Mouse (Mus musculus) midbrain, embryonic 15.5 days (tissue): ENCODE measurements at regions not wholly inside any gene's neighbourhood (a gene's known extent, or its start where the extent isn't known, plus 50 kb on each side); places are given as distances from the start of the nearest gene placed in this dataset.

ENCODE experiments used
- ATAC-seq: fragments of 200-750 bp; cut with Nextera tagmentation; replicated peaks from 2 replicates; pipeline ENCODE4 v1.8.0; 2017; ENCODE audit warnings: moderate TSS enrichment
- H3K27ac ChIP-seq: fragments of 300-500 bp; sonication (generic); 2 replicates; pipeline ENCODE4 v1.5.1; 2015; ENCODE audit warnings: mild to moderate bottlenecking, inconsistent platforms
- H3K27me3 ChIP-seq: fragments of 300-500 bp; sonication (generic); replicated peaks from 2 replicates; pipeline ENCODE4 v1.6.1; 2015; ENCODE audit warnings: inconsistent platforms
- H3K36me3 ChIP-seq: fragments of 300-500 bp; sonication (generic); replicated peaks from 2 replicates; pipeline ENCODE4 v1.6.1; 2015; ENCODE audit warnings: inconsistent platforms
- H3K4me1 ChIP-seq: fragments of 300-500 bp; sonication (generic); 2 replicates; pipeline ENCODE4 v1.6.1; 2015; ENCODE audit warnings: inconsistent platforms
- H3K4me2 ChIP-seq: fragments of 300-500 bp; sonication (generic); 2 replicates; pipeline ENCODE4 v1.6.1; 2015; ENCODE audit warnings: inconsistent platforms, mild to moderate bottlenecking, moderate library complexity
- H3K4me3 ChIP-seq: fragments of 300-500 bp; sonication (generic); 2 replicates; pipeline ENCODE4 v1.5.1; 2015; ENCODE audit warnings: mild to moderate bottlenecking, inconsistent platforms
- H3K9ac ChIP-seq: fragments of 300-500 bp; sonication (generic); 2 replicates; pipeline ENCODE4 v1.6.1; 2015; ENCODE audit warnings: mild to moderate bottlenecking, inconsistent platforms
- H3K9me3 ChIP-seq: fragments of 300-500 bp; sonication (generic); 2 replicates; pipeline ENCODE4 v1.6.1; 2016; ENCODE audit warnings: inconsistent platforms
- WGBS: fragments of 180-500 bp; shearing (Covaris S2); methylation state at CpG from one replicate; pipeline ENCODE4 v1.1.7; 2015; ENCODE audit warnings: mixed read lengths; 5-methylcytosine and 5-hydroxymethylcytosine counted together

DNA sequence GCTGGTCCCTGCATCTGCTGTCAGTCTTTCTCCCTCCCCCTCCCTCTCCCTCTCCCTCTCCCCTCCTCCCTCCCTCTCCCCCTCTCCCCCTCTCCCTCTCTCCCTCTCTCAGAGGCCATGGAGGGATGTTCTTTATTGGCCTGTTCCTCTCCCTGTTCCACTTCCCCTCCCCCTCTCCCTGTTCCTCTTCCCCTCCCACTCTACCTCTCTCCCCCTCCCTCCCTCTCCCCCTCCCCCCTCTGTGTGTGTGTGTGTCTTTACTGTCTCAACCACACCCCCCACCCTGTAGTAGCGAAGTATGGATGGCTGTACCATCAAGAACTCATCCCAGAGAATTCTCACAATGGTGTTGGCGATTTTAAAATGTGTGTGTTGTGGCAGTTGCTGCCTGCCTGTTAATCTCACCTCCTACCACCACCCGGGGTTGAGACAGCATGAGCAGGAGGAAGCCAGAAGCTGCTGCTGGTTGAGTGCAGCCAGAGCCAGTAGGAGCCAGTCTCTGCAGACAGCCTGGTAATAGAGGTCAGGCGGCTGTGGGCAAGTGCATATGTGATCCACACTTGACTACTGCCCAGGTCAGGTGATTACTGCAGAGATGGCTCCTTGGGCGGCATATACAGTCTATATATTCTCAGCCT lies 201.3 kb upstream of the Amigo2 start:
- 70% methylated on average over 5 of the region's 5 CpGs for WGBS
- Histone ChIP-seq H3K4me1 (peaks cover 9% of the 10 kb centered on the region; the same call in 1 of the 2 replicates), H3K4me3 (no peak overlapping the region), H3K27me3 (no peaks in the 10 kb centered on the region), H3K36me3 (no peaks in the 10 kb centered on the region), H3K27ac (no peak overlapping the region), H3K9ac (no peak overlapping the region), H3K9me3 (no peaks in the 10 kb centered on the region), H3K4me2 (no peak overlapping the region)
- no peak for ATAC-seq

DNA sequence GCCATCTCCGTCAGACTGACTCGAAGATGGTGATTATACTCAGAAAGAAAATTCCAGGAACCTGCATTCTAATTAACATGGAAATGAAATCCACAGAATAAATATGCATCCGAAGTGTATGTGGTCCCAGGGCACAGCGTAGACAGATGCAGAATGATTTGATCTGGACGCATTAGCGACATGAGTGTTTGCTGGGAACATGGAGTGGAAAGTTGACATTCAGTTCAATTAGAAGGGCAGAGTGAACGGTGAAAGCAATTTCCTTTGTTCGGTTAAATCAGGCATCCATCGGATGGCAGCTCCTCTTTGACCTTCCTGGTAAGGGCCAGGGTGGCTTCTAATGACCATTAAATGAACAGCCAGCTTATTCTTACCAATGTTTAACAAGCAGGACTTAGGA lies 199.1 kb upstream of the Amigo2 start:
- no peak for ATAC-seq
- 41% methylated on average over 9 of the region's 9 CpGs for WGBS
- Histone ChIP-seq H3K4me2 (no peak overlapping the region), H3K9ac (no peak overlapping the region), H3K27me3 (no peaks in the 10 kb centered on the region), H3K9me3 (no peaks in the 10 kb centered on the region), H3K4me3 (no peak overlapping the region), H3K36me3 (no peaks in the 10 kb centered on the region), H3K27ac (peak overlapping the region; percentile 55), H3K4me1 (peaks cover 9% of the 10 kb centered on the region; the same call in 1 of the 2 replicates)

- H3K9ac ChIP-seq, result no peak overlapping the region
- no peaks in the 10 kb centered on the region for H3K9me3 ChIP-seq
- WGBS, result 89% methylated on average over 5 of the region's 5 CpGs
- H3K4me2 ChIP-seq, result no peak overlapping the region
- H3K36me3 ChIP-seq, result no peaks in the 10 kb centered on the region
- no peak overlapping the region for H3K27ac ChIP-seq
- ATAC-seq, result no peak
- no peak overlapping the region for H3K4me3 ChIP-seq
- H3K4me1 ChIP-seq, result no peaks in the 10 kb centered on the region
- no peaks in the 10 kb centered on the region for H3K27me3 ChIP-seq
Measured at GRCm38 (mm10) chr15:97438235-97438760, 191.2 kb upstream of the Amigo2 start.
